Mouse (Mus musculus): ENCODE results near the gene Fndc7.

The Fndc7 gene

GRCm38 (mm10) chr3:108889908-108890307, at the start of gene Fndc7:
Fndc7 (minus strand) TSS chr3:108890008.
- DNase-seq = no peak

- no peak for DNase-seq
Measured at GRCm38 (mm10) chr3:108939573-108939972, 49.8 kb upstream of the Fndc7 start, which contains the start of gene Henmt1. Henmt1 (plus strand) TSS chr3:108939873.

GRCm38 (mm10) chr3:108938691-108939090, 48.9 kb upstream of the Fndc7 start:
- DNase-seq = no peak

- no peak for DNase-seq
Measured at GRCm38 (mm10) chr3:108933557-108933956, 43.7 kb upstream of the Fndc7 start.

GRCm38 (mm10) chr3:108926308-108926707, 36.5 kb upstream of the Fndc7 start:
- no peak for DNase-seq

- DNase-seq = no peak
Measured at GRCm38 (mm10) chr3:108925677-108926076, 35.9 kb upstream of the Fndc7 start.

- DNase-seq = no peak
Measured at GRCm38 (mm10) chr3:108921822-108922221, 32.0 kb upstream of the Fndc7 start.

GRCm38 (mm10) chr3:108920442-108921070, 30.7 kb upstream of the Fndc7 start:
- no peak for DNase-seq

GRCm38 (mm10) chr3:108918852-108919251, 29.0 kb upstream of the Fndc7 start:
- DNase-seq = no peak

- no peak for DNase-seq
Measured at GRCm38 (mm10) chr3:108917986-108918385, 28.2 kb upstream of the Fndc7 start.

- no peak for DNase-seq
Measured at GRCm38 (mm10) chr3:108916857-108917256, 27.0 kb upstream of the Fndc7 start.

GRCm38 (mm10) chr3:108915999-108916398, 26.2 kb upstream of the Fndc7 start:
- no peak for DNase-seq

GRCm38 (mm10) chr3:108911548-108912413, 22.0 kb upstream of the Fndc7 start, which contains the start of gene Prpf38b:
Prpf38b (minus strand) TSS chr3:108911727.
- DNase-seq = peak; percentile 91 to 94

GRCm38 (mm10) chr3:108911081-108911547, 21.3 kb upstream of the Fndc7 start:
- peak; percentile 76 to 88 for DNase-seq

GRCm38 (mm10) chr3:108910303-108911080, 20.7 kb upstream of the Fndc7 start:
- peak; percentile 13 to 18 for DNase-seq

GRCm38 (mm10) chr3:108902934-108903333, 13.1 kb upstream of the Fndc7 start:
- DNase-seq = no peak

- DNase-seq = no peak
Measured at GRCm38 (mm10) chr3:108902038-108902437, 12.2 kb upstream of the Fndc7 start.

GRCm38 (mm10) chr3:108900681-108901080, 10.9 kb upstream of the Fndc7 start:
- no peak for DNase-seq

- DNase-seq = no peak
Measured at GRCm38 (mm10) chr3:108900147-108900546, 10.3 kb upstream of the Fndc7 start.

GRCm38 (mm10) chr3:108898640-108899039, 8.8 kb upstream of the Fndc7 start:
- no peak for DNase-seq

- no peak for DNase-seq
Measured at GRCm38 (mm10) chr3:108892914-108893313, 3.1 kb upstream of the Fndc7 start.

GRCm38 (mm10) chr3:108892080-108892479, 2.3 kb upstream of the Fndc7 start:
- DNase-seq = no peak

- no peak for DNase-seq
Measured at GRCm38 (mm10) chr3:108887618-108887975, 2.2 kb downstream of the Fndc7 start.

All from thymus, adult 18-20 months (tissue).